Mouse (Mus musculus) small intestine, adult 2 months (tissue): ENCODE measurements around the gene Mamstr. TPM values are rescaled to one million over a fixed set of nuclear protein-coding genes. Genes with fewer than 3 reads are reported as not detected.

ENCODE experiments used
- H3K27ac ChIP-seq: fragments of 200-500 bp; 2 replicates; pipeline ENCODE4 v1.5.1; 2012; ENCODE audit warnings: low read depth, low read length, control low read depth, inconsistent platforms; ENCODE audit not compliant: insufficient read depth
- H3K27me3 ChIP-seq: fragments of 200-500 bp; 2 replicates; pipeline ENCODE4 v1.6.1; 2012; ENCODE audit warnings: mild to moderate bottlenecking, moderate library complexity, low read length, inconsistent platforms; ENCODE audit not compliant: control insufficient read depth, insufficient read depth
- H3K36me3 ChIP-seq: fragments of 200-500 bp; 2 replicates; pipeline ENCODE4 v1.6.1; 2012; ENCODE audit warnings: mild to moderate bottlenecking, low read length, control low read depth, inconsistent platforms; ENCODE audit not compliant: control insufficient read depth, insufficient read depth
- H3K4me1 ChIP-seq: fragments of 200-500 bp; 2 replicates; pipeline ENCODE4 v1.6.1; 2012; ENCODE audit warnings: low read length, inconsistent platforms, mixed read lengths; ENCODE audit not compliant: control insufficient read depth, insufficient read depth, insufficient read length
- H3K4me3 ChIP-seq: fragments of 200-500 bp; 2 replicates; pipeline ENCODE4 v1.5.1; 2012; ENCODE audit warnings: low read depth, mild to moderate bottlenecking, control low read depth, inconsistent platforms, low read length, moderate library complexity
- CTCF ChIP-seq: fragments of 200-500 bp; IDR thresholded peaks from 2 replicates; pipeline ENCODE4 v1.5.1; 2012; ENCODE audit warnings: low read depth, mild to moderate bottlenecking, control low read depth, inconsistent platforms, low read length, moderate library complexity, mixed read lengths; ENCODE audit not compliant: insufficient replicate concordance, insufficient read length; ENCODE audit errors: extremely low read depth
- POLR2A ChIP-seq: fragments of 200-500 bp; IDR thresholded peaks from 2 replicates; pipeline ENCODE4 v1.6.1; 2012; ENCODE audit warnings: low read depth, mild to moderate bottlenecking, control low read depth, inconsistent platforms, low read length, moderate library complexity
- WGBS: fragments of 180-500 bp; shearing (Covaris S2); methylation state at CpG from one replicate; pipeline ENCODE4 v1.1.7; 2018; 5-methylcytosine and 5-hydroxymethylcytosine counted together
- polyA plus RNA-seq: library from polyadenylated mRNA; depleted of rRNA; stranded (reverse); fragments of >200 nt; gene quantifications from 2 replicates; pipeline ENCODE4 v1.2.3, GENCODE M21; 2012

The Mamstr gene
- polyA plus RNA-seq, 1 experiment, result 0.63 TPM

- Histone ChIP-seq H3K27me3 (no peaks in the 10 kb centered on the region; the same call in 1 of the 2 replicates), H3K27ac (no peak overlapping the region), H3K36me3 (no peaks in the 10 kb centered on the region), H3K4me1 (peaks cover 10% of the 10 kb centered on the region; the same call in 1 of the 2 replicates), H3K4me3 (no peak overlapping the region)
- no peak for TF ChIP-seq CTCF
- TF ChIP-seq POLR2A, result no peak
- 82% methylated on average over 6 of the region's 6 CpGs for WGBS
Observed at GRCm38 (mm10) chr7:45597527-45597926, 42.2 kb upstream of the Mamstr start.

DNA sequence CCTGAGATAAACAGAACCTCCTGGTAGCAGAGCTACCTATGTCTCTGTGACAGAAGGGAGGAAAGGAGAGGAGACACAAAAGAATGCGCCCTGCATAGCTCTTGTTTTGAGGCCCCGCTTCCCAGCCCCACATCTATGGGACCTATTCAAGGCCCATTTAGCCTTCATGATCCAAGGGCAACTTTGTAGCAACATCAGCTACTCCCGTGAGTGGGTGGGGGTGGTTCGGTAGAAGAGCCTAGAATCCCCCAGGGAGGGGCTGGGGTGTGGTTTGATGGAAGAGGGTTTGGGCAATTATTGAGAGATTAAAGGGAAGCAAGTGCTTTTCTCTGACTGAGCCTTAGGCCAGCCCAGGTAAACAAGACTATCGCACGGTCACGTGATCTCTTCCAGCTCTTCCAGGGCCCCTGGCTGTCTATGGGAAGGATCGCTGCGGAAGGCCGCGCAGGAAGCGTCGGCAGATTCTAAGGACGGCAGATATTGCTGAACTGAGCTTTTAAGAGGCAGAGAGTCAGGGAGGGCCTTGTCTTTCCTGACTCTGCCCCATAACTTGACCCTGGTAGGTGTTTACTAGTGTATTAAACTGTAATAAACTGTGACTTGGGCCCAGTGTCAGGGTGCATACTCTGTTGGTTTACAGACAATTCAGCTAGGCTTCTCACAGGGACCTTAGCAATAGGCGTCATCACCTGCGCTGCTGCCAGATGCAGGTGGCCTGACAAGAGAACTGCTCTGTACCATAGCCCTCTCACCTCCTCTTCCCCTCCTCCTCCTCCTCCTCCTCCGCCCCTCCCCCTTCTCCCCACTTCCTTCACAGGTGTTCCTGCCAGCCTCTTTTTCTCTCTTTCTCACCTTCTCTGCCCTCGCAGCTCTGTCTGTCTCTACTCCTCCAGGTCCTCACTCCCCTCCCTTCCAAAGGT lies 40.6 kb upstream of the Mamstr start:
- no peak overlapping the region for H3K4me3 ChIP-seq
- 30% methylated on average over 18 of the region's 18 CpGs for WGBS
- TF ChIP-seq POLR2A, result no peak
- no peak for TF ChIP-seq CTCF
- H3K36me3 ChIP-seq, result no peaks in the 10 kb centered on the region
- no peaks in the 10 kb centered on the region; the same call in 1 of the 2 replicates for H3K27me3 ChIP-seq
- H3K27ac ChIP-seq, result no peak overlapping the region
- H3K4me1 ChIP-seq, result peaks cover 10% of the 10 kb centered on the region; the same call in 1 of the 2 replicates

GRCm38 (mm10) chr7:45605704-45606289 lies 34.0 kb upstream of the Mamstr start:
- TF ChIP-seq CTCF, result no peak
- no peak for TF ChIP-seq POLR2A
- H3K36me3 ChIP-seq, result no peaks in the 10 kb centered on the region
- no peak overlapping the region for H3K4me3 ChIP-seq
- 55% methylated on average over 9 of the region's 9 CpGs for WGBS
- 0 out of 2 replicates have a peak, but pooled peaks cover 5% of the 10 kb centered on the region for H3K4me1 ChIP-seq
- peaks cover 19% of the 10 kb centered on the region for H3K27me3 ChIP-seq
- H3K27ac ChIP-seq, result no peak overlapping the region

DNA sequence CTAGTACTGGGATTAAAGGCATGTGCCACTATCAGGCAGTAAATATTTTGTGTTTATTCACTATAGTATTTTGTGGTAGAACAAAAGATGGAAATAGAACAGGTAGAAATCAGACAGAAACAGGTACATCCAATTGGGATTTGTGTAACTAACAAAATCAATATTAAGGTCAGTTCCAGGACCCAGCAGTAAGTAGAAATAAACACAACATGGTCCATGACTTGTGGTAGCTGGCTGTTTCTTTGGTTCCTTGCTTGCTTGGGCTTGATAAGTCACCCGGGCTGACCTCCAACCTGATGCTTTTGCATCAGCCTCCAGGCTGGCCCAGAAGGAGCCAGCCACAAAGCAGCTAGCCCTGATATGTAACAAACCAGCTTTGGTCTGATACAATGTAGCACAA lies 30.3 kb upstream of the Mamstr start:
- Histone ChIP-seq H3K4me1 (no peaks in the 10 kb centered on the region), H3K4me3 (no peak overlapping the region), H3K27me3 (peaks cover 21% of the 10 kb centered on the region), H3K27ac (no peak overlapping the region), H3K36me3 (no peaks in the 10 kb centered on the region)
- 53% methylated on average over 1 of the region's 1 CpGs for WGBS
- no peak for TF ChIP-seq CTCF
- TF ChIP-seq POLR2A, result no peak

- H3K27ac ChIP-seq, result no peak overlapping the region
- no peak overlapping the region for H3K4me3 ChIP-seq
- no peak for TF ChIP-seq CTCF
- TF ChIP-seq POLR2A, result no peak
- H3K36me3 ChIP-seq, result no peaks in the 10 kb centered on the region
- H3K27me3 ChIP-seq, result peaks cover 35% of the 10 kb centered on the region
- peaks cover 5% of the 10 kb centered on the region for H3K4me1 ChIP-seq
- WGBS, result 30% methylated on average over 6 of the region's 6 CpGs
Observed at GRCm38 (mm10) chr7:45616277-45616676, 23.5 kb upstream of the Mamstr start.

DNA sequence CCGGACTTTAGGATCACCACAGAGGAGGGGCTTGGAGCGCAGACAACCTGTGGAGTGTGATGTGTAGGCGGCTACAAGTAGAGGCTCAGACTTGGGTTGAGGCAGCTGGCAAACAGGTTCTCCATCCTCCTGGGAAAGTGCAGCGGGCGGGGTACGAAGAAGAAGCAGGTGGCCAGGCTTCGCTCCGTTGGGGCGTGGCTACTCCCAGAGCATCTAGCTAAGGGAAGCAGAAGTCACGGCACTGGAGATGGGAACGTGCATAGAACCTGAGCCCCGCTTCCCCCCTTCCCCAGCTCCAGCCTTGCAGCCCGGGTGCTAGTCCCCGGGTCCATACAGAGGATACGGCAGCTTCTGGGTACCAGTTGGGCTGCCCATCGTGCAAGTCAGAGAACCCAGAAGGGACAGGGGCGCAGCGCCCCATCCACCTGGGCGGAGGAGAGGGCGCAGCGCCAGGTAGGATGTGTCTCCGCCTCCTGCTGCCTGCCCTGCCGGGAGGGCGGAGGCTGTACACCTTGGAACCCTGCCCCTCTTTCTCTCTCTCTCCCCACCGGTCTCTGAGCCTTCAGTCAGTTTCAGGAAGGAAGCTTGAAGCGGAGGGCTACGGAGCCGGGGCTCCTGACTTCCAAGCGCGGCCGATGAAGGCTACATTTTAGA lies 22.6 kb upstream of the Mamstr start, which contains the start of gene Fut1:
Fut1 (plus strand) TSS at position 248 of the 654 bp plus-strand sequence.
- Histone ChIP-seq H3K4me3 (peak within 1 kb of the TSS; percentile 31), H3K36me3 (no peaks in the 10 kb centered on the region), H3K27me3 (peaks cover 35% of the 10 kb centered on the region), H3K4me1 (peaks cover 5% of the 10 kb centered on the region), H3K27ac (no peak within 1 kb of the TSS)
- TF ChIP-seq POLR2A, result no peak
- no peak for TF ChIP-seq CTCF
- WGBS, result 5% methylated on average over 31 of the region's 31 CpGs

DNA sequence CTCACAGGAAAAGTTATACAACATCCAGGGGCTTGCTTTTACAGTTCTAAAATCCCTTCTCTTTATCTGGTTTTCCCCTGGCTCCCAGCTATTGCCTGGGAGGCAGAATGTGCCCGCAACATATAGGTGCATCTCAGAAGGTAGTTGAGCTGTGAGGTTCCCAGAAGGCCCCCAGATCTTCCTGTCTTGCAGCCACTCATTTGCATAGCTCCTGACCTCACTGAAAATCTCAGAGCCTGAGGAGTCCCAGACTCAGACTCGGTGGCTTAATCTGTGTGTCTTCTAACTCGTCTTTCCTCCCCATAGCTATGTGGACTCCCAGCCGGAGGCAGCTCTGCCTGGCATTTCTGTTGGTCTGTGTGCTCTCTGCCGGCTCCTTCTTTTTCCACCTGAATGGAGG lies 21.5 kb upstream of the Mamstr start:
- H3K27me3 ChIP-seq, result peaks cover 35% of the 10 kb centered on the region
- no peak overlapping the region for H3K4me3 ChIP-seq
- no peak for TF ChIP-seq POLR2A
- TF ChIP-seq CTCF, result no peak
- WGBS, result 87% methylated on average over 5 of the region's 5 CpGs
- peaks cover 5% of the 10 kb centered on the region for H3K4me1 ChIP-seq
- H3K27ac ChIP-seq, result no peak overlapping the region
- no peaks in the 10 kb centered on the region for H3K36me3 ChIP-seq
